11 mouse cellular contexts compared by ENCODE assay signal in the genomic region with DNA sequence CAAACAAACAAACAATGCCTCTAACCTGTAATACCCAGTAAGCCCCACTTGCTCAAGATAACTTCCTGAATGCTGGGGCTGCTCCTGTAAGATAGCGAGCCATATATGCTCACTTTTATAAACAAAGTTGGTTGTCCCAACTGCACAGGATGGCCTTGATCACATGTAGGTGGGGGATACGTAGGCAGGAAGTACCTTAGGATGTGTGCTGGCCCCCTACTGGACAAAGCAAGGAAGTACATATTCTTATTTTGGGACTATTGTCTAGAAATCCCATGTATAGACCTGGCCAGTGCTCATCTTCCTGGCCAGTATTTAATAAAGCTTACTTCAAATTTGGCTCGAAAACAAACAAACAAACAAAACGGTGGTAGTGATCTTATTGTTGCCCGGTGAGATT. TPM values are rescaled to one million over a fixed set of nuclear protein-coding genes. Genes with fewer than 3 reads are reported as not detected.
DNase-seq lines count a peak whose midpoint lies in the region; ATAC-seq and TF ChIP-seq lines count a peak whose summit lies in the region.
"Had no signal": no experiment of that assay in that cellular context is flagged by ENCODE, and none has a peak within 500 bp of the region (broad histone marks: within the 10 kb centered on the region; RNA-seq: fewer than 3 reads in every experiment).

No protein-coding gene starts in this region.

- 85% methylated on average over 5 of the region's 5 CpGs for WGBS in cerebellum, adult 2 months
- 83% methylated on average over 5 of the region's 5 CpGs for whole genome bisulfite sequencing in thymus, adult 2 months
- 56% methylated on average over 5 of the region's 5 CpGs for WGBS in liver, postnatal 0 days (ENCODE audit: insufficient replicate concordance)

- TF ChIP-seq EP300 in liver, postnatal 0 days (IDR thresholded peaks at IDR 0.05; ENCODE audit: low read depth): no peak

- no peak overlapping the region for H3K4me3 ChIP-seq in cerebellum, adult 2 months (replicated peaks; ENCODE audit: insufficient read depth, low read depth, low read length)
- no peak overlapping the region for H3K4me3 ChIP-seq in thymus, adult 2 months (ENCODE audit: control insufficient read depth, insufficient read depth, low read length)
- no peak overlapping the region for H3K4me3 ChIP-seq in liver, postnatal 0 days (ENCODE audit: low read depth, low read length)
- H3K4me3 ChIP-seq: forebrain, embryonic 13.5 days; midbrain, embryonic 12.5 days had no signal

- intact Hi-C loops in left cerebral cortex, postnatal 4 days (cut with DNase I): no loop called here
- intact Hi-C loops in gastrocnemius, postnatal 14 days (cut with DNase I; ENCODE audit: low total_unique reads): no loop called here

- H3K4me1 ChIP-seq in cerebellum, adult 2 months (ENCODE audit: control insufficient read depth, insufficient read depth, low read length): no peaks in the 10 kb centered on the region
- H3K4me1 ChIP-seq in thymus, adult 2 months (replicated peaks; ENCODE audit: control insufficient read depth, insufficient read depth, low read length): no peaks in the 10 kb centered on the region
- no peaks in the 10 kb centered on the region for H3K4me1 ChIP-seq in liver, postnatal 0 days (ENCODE audit: insufficient read depth)
- H3K4me1 ChIP-seq: forebrain, embryonic 13.5 days; midbrain, embryonic 12.5 days had no signal

- no peak for TF ChIP-seq POLR2A in cerebellum, adult 2 months (IDR thresholded peaks at IDR 0.05; ENCODE audit: borderline replicate concordance, insufficient read depth, low read length)
- no peak for TF ChIP-seq POLR2A in thymus, adult 2 months (IDR thresholded peaks at IDR 0.05; ENCODE audit: control insufficient read depth, extremely low read depth, insufficient read depth, low read length, poor library complexity)

- H3K27ac ChIP-seq in cerebellum, adult 2 months (ENCODE audit: insufficient read depth, low read length): no peak overlapping the region
- H3K27ac ChIP-seq in thymus, adult 2 months (ENCODE audit: control insufficient read depth, insufficient read depth, low read length): no peak overlapping the region
- H3K27ac ChIP-seq in liver, postnatal 0 days (ENCODE audit: low read depth): no peak overlapping the region
- H3K27ac ChIP-seq: forebrain, embryonic 13.5 days; midbrain, embryonic 12.5 days had no signal

- TF ChIP-seq CTCF in cerebellum, adult 2 months (IDR thresholded peaks at IDR 0.05; ENCODE audit: borderline replicate concordance, insufficient read depth, low read depth, low read length): 0 out of 2 replicates have a peak, but pooled peaks have one; percentile 11
- TF ChIP-seq CTCF in thymus, adult 2 months (IDR thresholded peaks at IDR 0.05; ENCODE audit: borderline replicate concordance, control insufficient read depth, extremely low read depth, insufficient read depth, low read length, poor library complexity): no peak
- TF ChIP-seq CTCF in liver, postnatal 0 days (IDR thresholded peaks at IDR 0.05; ENCODE audit: low read depth): peak; percentile 76

- no peaks in the 10 kb centered on the region for H3K9me3 ChIP-seq in liver, postnatal 0 days (ENCODE audit: low read length)
- H3K9me3 ChIP-seq: forebrain, embryonic 13.5 days; midbrain, embryonic 12.5 days had no signal

- no peak for ATAC-seq in liver, postnatal 0 days
- ATAC-seq: forebrain, embryonic 13.5 days had no signal

- H3K36me3 ChIP-seq in thymus, adult 2 months (ENCODE audit: control insufficient read depth, insufficient read depth, low read length): peaks cover 6% of the 10 kb centered on the region; the same call in 1 of the 2 replicates
- 0 out of 2 replicates have a peak, but pooled peaks cover 2% of the 10 kb centered on the region for H3K36me3 ChIP-seq in liver, postnatal 0 days (replicated peaks; ENCODE audit: insufficient read depth, low read length)
- H3K36me3 ChIP-seq: midbrain, embryonic 12.5 days had no signal

- DNase-seq in cerebellum, adult 2 months: no peak
- DNase-seq in cerebellum, adult 11 months: no peak
- peak; percentile 14 for DNase-seq in thymus, adult 2 months
- no peak for DNase-seq in thymus, adult 18-20 months
- no peak for DNase-seq in liver, postnatal 0 days
- no peak for DNase-seq in left cerebral cortex, postnatal 4 days
- DNase-seq in urinary bladder, adult 2 months (ENCODE audit: low spot score): no peak
- no peak for DNase-seq in gastrocnemius, postnatal 14 days
- DNase-seq: kidney, postnatal 10 days had no signal

- H3K4me2 ChIP-seq in liver, postnatal 0 days (ENCODE audit: low read depth, low read length): no peak overlapping the region
- H3K4me2 ChIP-seq: forebrain, embryonic 13.5 days; midbrain, embryonic 12.5 days had no signal

- no peak overlapping the region for H3K9ac ChIP-seq in liver, postnatal 0 days (replicated peaks)
- H3K9ac ChIP-seq: forebrain, embryonic 13.5 days; midbrain, embryonic 12.5 days had no signal

- no peaks in the 10 kb centered on the region for H3K27me3 ChIP-seq in cerebellum, adult 2 months (ENCODE audit: control insufficient read depth, insufficient read depth, low read length)
- H3K27me3 ChIP-seq in thymus, adult 2 months (ENCODE audit: control insufficient read depth, insufficient read depth, low read length): no peaks in the 10 kb centered on the region
- no peaks in the 10 kb centered on the region for H3K27me3 ChIP-seq in liver, postnatal 0 days (ENCODE audit: insufficient read depth, low read length)
- H3K27me3 ChIP-seq: forebrain, embryonic 13.5 days; midbrain, embryonic 12.5 days had no signal

RNA-seq across cellular contexts. Expression of gene Cd302, which starts 39.1 kb away (rescaled TPM):
- polyA plus RNA-seq in cerebellum, adult 2 months (2012; rRNA removed): 15.0 and 15.2 TPM in 2 replicates
- 5.8 and 7.4 TPM in 2 replicates for polyA plus RNA-seq in thymus, adult 2 months (2012; rRNA removed)
- 349 and 375 TPM in 2 replicates for polyA plus RNA-seq in liver, postnatal 0 days (2015; fragmentation: Nextera tagmentation; extraction: Ambion mirVana)
- 1 to 10 TPM; 5.2 to 7.6 TPM for total RNA-seq in left cerebral cortex, postnatal 4 days (2021)
- polyA plus RNA-seq in urinary bladder, adult 2 months (2012; rRNA removed): 69.2 and 71.6 TPM in 2 replicates
- 10 to 100 TPM in 1 of 2 experiments, 1 to 10 TPM in 1; 9.3 to 12.2 TPM for total RNA-seq in gastrocnemius, postnatal 14 days (2021)

RNA-seq across cellular contexts. Expression of gene Ly75, which starts 59.7 kb away (rescaled TPM):
- polyA plus RNA-seq in cerebellum, adult 2 months (2012; rRNA removed): 0.76 and 0.92 TPM in 2 replicates
- polyA plus RNA-seq in thymus, adult 2 months (2012; rRNA removed): 17.4 and 20.8 TPM in 2 replicates
- polyA plus RNA-seq in liver, postnatal 0 days (2015; fragmentation: Nextera tagmentation; extraction: Ambion mirVana): 1.5 and 2.0 TPM in 2 replicates
- 1 to 10 TPM; 5.1 to 6.7 TPM for total RNA-seq in left cerebral cortex, postnatal 4 days (2021)
- 1.1 and 1.2 TPM in 2 replicates for polyA plus RNA-seq in urinary bladder, adult 2 months (2012; rRNA removed)
- total RNA-seq in gastrocnemius, postnatal 14 days (2021): under 1 TPM; 0.04 to 0.09 TPM
